Mouse (Mus musculus): ENCODE measurements around the gene Ppwd1. TPM values are rescaled to one million over a fixed set of nuclear protein-coding genes. Genes with fewer than 3 reads are reported as not detected.

Ppwd1 gene
- polyA plus RNA-seq, 1 experiment from 2014 or later, result 13.2 TPM

DNA sequence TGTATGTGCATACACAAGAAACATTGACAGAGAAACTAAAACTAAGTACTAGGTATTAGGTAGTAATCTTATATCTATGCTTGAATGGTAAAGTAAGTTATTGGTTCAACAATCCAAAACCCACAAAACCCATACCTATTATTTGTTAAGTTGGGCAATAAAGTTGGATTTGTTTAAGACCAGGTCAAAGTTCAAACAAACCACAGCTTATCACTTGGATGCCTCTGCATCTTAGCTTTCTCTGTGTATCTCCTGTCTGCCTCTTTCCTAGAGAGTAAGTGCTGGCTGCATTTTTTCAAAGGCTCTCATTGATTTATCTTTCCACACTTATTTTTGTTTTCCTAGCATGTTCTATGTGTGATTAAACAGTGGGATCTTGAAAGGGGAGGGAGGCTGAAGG, 56.1 kb downstream of the Ppwd1 start:
- ATAC-seq (ENCODE audit: low FRiP score, low read depth), result no peak
- H3K27me3 ChIP-seq, result no peaks in the 10 kb centered on the region

GRCm38 (mm10) chr13:104171711-104172110, 56.9 kb downstream of the Ppwd1 start:
- no peak overlapping the region for H3K9ac ChIP-seq (replicated peaks)
- WGBS, result 94% methylated on average over 5 of the region's 5 CpGs
- no peak for ATAC-seq (ENCODE audit: low FRiP score, low read depth)

More for the DNA sequence above, 56.1 kb downstream of the Ppwd1 start:
- Histone ChIP-seq H3K27ac (replicated peaks) (no peak overlapping the region), H3K36me3 (peaks cover 19% of the 10 kb centered on the region), H3K9me3 (no peaks in the 10 kb centered on the region), H3K9ac (replicated peaks) (no peak overlapping the region), H3K4me2 (replicated peaks) (no peak overlapping the region), H3K4me1 (peaks cover 9% of the 10 kb centered on the region), H3K4me3 (no peak overlapping the region)

GRCm38 (mm10) chr13:104155686-104156085, 73.0 kb downstream of the Ppwd1 start:
- no peak overlapping the region for H3K4me2 ChIP-seq (replicated peaks)
- no peak overlapping the region for H3K9ac ChIP-seq (replicated peaks)
- no peaks in the 10 kb centered on the region for H3K9me3 ChIP-seq
- no peak overlapping the region for H3K27ac ChIP-seq (replicated peaks)
- H3K27me3 ChIP-seq, result no peaks in the 10 kb centered on the region
- no peaks in the 10 kb centered on the region for H3K4me1 ChIP-seq
- H3K36me3 ChIP-seq, result peaks cover 52% of the 10 kb centered on the region
- 84% methylated on average over 1 of the region's 1 CpGs for WGBS
- no peak for ATAC-seq (ENCODE audit: low FRiP score, low read depth)
- H3K4me3 ChIP-seq, result no peak overlapping the region

More at GRCm38 (mm10) chr13:104171711-104172110, 56.9 kb downstream of the Ppwd1 start:
- no peak overlapping the region for H3K27ac ChIP-seq (replicated peaks)
- H3K27me3 ChIP-seq, result no peaks in the 10 kb centered on the region
- H3K4me2 ChIP-seq (replicated peaks), result no peak overlapping the region
- no peak overlapping the region for H3K4me3 ChIP-seq
- H3K9me3 ChIP-seq, result no peaks in the 10 kb centered on the region
- H3K36me3 ChIP-seq, result peaks cover 27% of the 10 kb centered on the region
- peaks cover 3% of the 10 kb centered on the region for H3K4me1 ChIP-seq

Other genes starting within 250 kb of the Ppwd1 start
- gene Nln, start 119.2 kb downstream of the Ppwd1 start, polyA plus RNA-seq (2016; fragmentation: Nextera tagmentation; extraction: Ambion mirVana), result 27.4 and 28.0 TPM in 2 replicates
- gene Sgtb, start 119.1 kb downstream of the Ppwd1 start, polyA plus RNA-seq (2016; fragmentation: Nextera tagmentation; extraction: Ambion mirVana), result 26.8 and 27.1 TPM in 2 replicates
- gene Trappc13, start 50.4 kb downstream of the Ppwd1 start, polyA plus RNA-seq (2016; fragmentation: Nextera tagmentation; extraction: Ambion mirVana), result 78.4 and 84.9 TPM in 2 replicates
- gene Trim23, start 50.0 kb downstream of the Ppwd1 start, polyA plus RNA-seq (2016; fragmentation: Nextera tagmentation; extraction: Ambion mirVana), result 28.6 and 30.9 TPM in 2 replicates
- gene Cenpk, start 232 bp downstream of the Ppwd1 start, polyA plus RNA-seq (2016; fragmentation: Nextera tagmentation; extraction: Ambion mirVana), result 64.0 and 68.2 TPM in 2 replicates
- 2.9 and 4.6 TPM in 2 replicates for gene Adamts6, start 59.0 kb upstream of the Ppwd1 start, polyA plus RNA-seq (2016; fragmentation: Nextera tagmentation; extraction: Ambion mirVana)

Measured in midbrain, embryonic 12.5 days (tissue).